Mouse (Mus musculus) ES-Bruce4 (cell line): ENCODE measurements around the gene Kifap3. TPM values are rescaled to one million over a fixed set of nuclear protein-coding genes. Genes with fewer than 3 reads are reported as not detected.

Source experiments
- H3K27ac ChIP-seq: 2 replicates; pipeline ENCODE4 v1.5.1; 2012; ENCODE audit warnings: low read length, inconsistent platforms; ENCODE audit not compliant: insufficient read depth
- H3K27me3 ChIP-seq: 2 replicates; pipeline ENCODE4 v1.6.1; 2012; ENCODE audit warnings: mild to moderate bottlenecking, low read length, inconsistent platforms; ENCODE audit not compliant: control insufficient read depth, poor library complexity, insufficient read depth, severe bottlenecking
- H3K36me3 ChIP-seq: 2 replicates; pipeline ENCODE4 v1.6.1; 2012; ENCODE audit warnings: inconsistent platforms, mild to moderate bottlenecking, low read length, moderate library complexity; ENCODE audit not compliant: control insufficient read depth, poor library complexity, insufficient read depth, severe bottlenecking
- H3K4me1 ChIP-seq: one replicate; pipeline ENCODE4 v1.8.1; 2011; ENCODE audit warnings: low read length; ENCODE audit not compliant: control insufficient read depth, insufficient read depth
- H3K4me3 ChIP-seq: 2 replicates; pipeline ENCODE4 v1.5.1; 2011; ENCODE audit warnings: low read depth, mild to moderate bottlenecking, low read length
- H3K9ac ChIP-seq: 2 replicates; pipeline ENCODE4 v1.6.1; 2012; ENCODE audit warnings: low read depth, mild to moderate bottlenecking, inconsistent platforms; ENCODE audit not compliant: poor library complexity, severe bottlenecking
- H3K9me3 ChIP-seq: replicated peaks from 2 replicates; pipeline ENCODE4 v1.6.1; 2012; ENCODE audit warnings: mild to moderate bottlenecking, low read length, inconsistent platforms; ENCODE audit not compliant: control insufficient read depth, poor library complexity, insufficient read depth, severe bottlenecking
- CTCF ChIP-seq: IDR thresholded peaks from one replicate; pipeline ENCODE4 v1.8.1; 2011; ENCODE audit warnings: low read depth, low read length
- EP300 ChIP-seq: IDR thresholded peaks from 2 replicates; pipeline ENCODE4 v1.6.1; 2011; ENCODE audit warnings: low read depth, low read length; ENCODE audit not compliant: insufficient read depth
- POLR2A ChIP-seq: IDR thresholded peaks from one replicate; pipeline ENCODE4 v1.8.1; 2011; ENCODE audit warnings: low read length; ENCODE audit not compliant: insufficient read depth
- polyA plus RNA-seq: library from polyadenylated mRNA; stranded (reverse); fragments of >200 nt; gene quantifications from 2 replicates; pipeline ENCODE4 v1.2.4, GENCODE M21; 2011; ENCODE audit warnings: low read depth; ENCODE audit not compliant: missing spikeins, insufficient read depth, insufficient read length

The Kifap3 gene
- polyA plus RNA-seq, 1 experiment, result 40.5 TPM

- Histone ChIP-seq H3K27ac (no peak overlapping the region), H3K36me3 (no peaks in the 10 kb centered on the region), H3K27me3 (no peaks in the 10 kb centered on the region), H3K4me1 (no peaks in the 10 kb centered on the region), H3K9ac (no peak overlapping the region), H3K9me3 (no peaks in the 10 kb centered on the region), H3K4me3 (no peak overlapping the region)
- no peak for TF ChIP-seq CTCF
- no peak for TF ChIP-seq EP300
- TF ChIP-seq POLR2A, result no peak
These were observed 120.8 kb downstream of the Kifap3 start for GRCm38 (mm10) chr1:163900168-163900567.

DNA sequence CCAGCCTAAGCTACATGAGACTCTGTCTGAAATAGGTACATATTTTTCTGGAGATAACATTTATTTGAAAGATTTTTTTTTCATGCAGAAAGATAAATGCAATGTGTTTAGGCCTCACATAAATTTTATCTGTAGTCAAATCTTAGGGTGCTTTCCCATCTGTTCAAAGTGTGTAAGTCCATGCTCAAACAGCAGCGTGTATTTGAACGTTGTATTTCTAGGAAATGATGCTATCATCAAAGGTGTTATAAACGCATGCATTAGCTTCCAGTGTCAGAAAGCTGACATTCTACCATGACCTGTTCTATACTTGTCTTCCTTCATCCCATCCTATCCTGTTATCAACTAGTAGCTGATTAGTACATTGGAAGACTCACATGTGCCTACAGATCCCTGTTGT is 124.0 kb downstream of the Kifap3 start:
- no peak overlapping the region for H3K4me3 ChIP-seq
- no peaks in the 10 kb centered on the region for H3K36me3 ChIP-seq
- TF ChIP-seq CTCF (no peak), EP300 (no peak), POLR2A (no peak)
- H3K27me3 ChIP-seq, result no peaks in the 10 kb centered on the region
- no peak overlapping the region for H3K9ac ChIP-seq
- no peak overlapping the region for H3K27ac ChIP-seq
- H3K4me1 ChIP-seq, result no peaks in the 10 kb centered on the region
- H3K9me3 ChIP-seq, result no peaks in the 10 kb centered on the region

GRCm38 (mm10) chr1:163907007-163907811 is 127.8 kb downstream of the Kifap3 start:
- no peak overlapping the region for H3K9ac ChIP-seq
- no peak overlapping the region for H3K27ac ChIP-seq
- no peaks in the 10 kb centered on the region for H3K4me1 ChIP-seq
- no peaks in the 10 kb centered on the region for H3K36me3 ChIP-seq
- H3K27me3 ChIP-seq, result no peaks in the 10 kb centered on the region
- H3K4me3 ChIP-seq, result no peak overlapping the region
- no peaks in the 10 kb centered on the region for H3K9me3 ChIP-seq
- TF ChIP-seq CTCF, result no peak
- TF ChIP-seq POLR2A, result no peak
- TF ChIP-seq EP300, result no peak

- TF ChIP-seq CTCF, result no peak
- no peak for TF ChIP-seq POLR2A
- TF ChIP-seq EP300, result no peak
- no peak overlapping the region for H3K9ac ChIP-seq
- no peaks in the 10 kb centered on the region for H3K27me3 ChIP-seq
- H3K9me3 ChIP-seq, result no peaks in the 10 kb centered on the region
- H3K4me1 ChIP-seq, result no peaks in the 10 kb centered on the region
- H3K27ac ChIP-seq, result no peak overlapping the region
- H3K4me3 ChIP-seq, result no peak overlapping the region
- no peaks in the 10 kb centered on the region for H3K36me3 ChIP-seq
These were observed 129.0 kb downstream of the Kifap3 start for GRCm38 (mm10) chr1:163908389-163908788.

- Histone ChIP-seq H3K27ac (no peak overlapping the region), H3K36me3 (no peaks in the 10 kb centered on the region), H3K4me3 (no peak overlapping the region), H3K4me1 (no peaks in the 10 kb centered on the region), H3K9ac (no peak overlapping the region), H3K9me3 (no peaks in the 10 kb centered on the region), H3K27me3 (no peaks in the 10 kb centered on the region)
- TF ChIP-seq CTCF, result no peak
- TF ChIP-seq POLR2A, result no peak
- TF ChIP-seq EP300, result no peak
These were observed 131.0 kb downstream of the Kifap3 start for GRCm38 (mm10) chr1:163910343-163910742.

DNA sequence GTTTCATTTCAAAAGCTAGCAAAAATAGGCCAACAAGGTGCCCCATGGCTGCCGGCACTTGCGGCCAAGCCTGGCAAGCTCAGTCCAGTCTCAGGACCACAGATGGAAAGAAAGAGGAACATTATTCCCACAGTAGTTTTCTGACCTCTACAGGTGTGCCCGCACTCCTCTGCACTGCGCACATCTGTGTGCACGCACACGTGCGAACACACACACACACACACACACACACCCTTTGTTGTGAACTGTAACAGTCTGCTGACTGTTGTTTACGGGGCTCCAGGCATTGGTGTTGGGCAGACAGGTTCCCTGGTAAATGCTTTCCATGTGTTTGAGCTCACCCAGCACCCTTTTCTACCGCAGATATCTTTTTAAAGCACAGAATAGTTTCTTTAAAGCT is 131.4 kb downstream of the Kifap3 start:
- H3K27me3 ChIP-seq, result no peaks in the 10 kb centered on the region
- no peaks in the 10 kb centered on the region for H3K4me1 ChIP-seq
- no peak overlapping the region for H3K27ac ChIP-seq
- H3K9ac ChIP-seq, result no peak overlapping the region
- H3K4me3 ChIP-seq, result no peak overlapping the region
- no peaks in the 10 kb centered on the region for H3K9me3 ChIP-seq
- TF ChIP-seq EP300 (no peak), CTCF (no peak), POLR2A (no peak)
- H3K36me3 ChIP-seq, result no peaks in the 10 kb centered on the region
